Mouse (Mus musculus): Measurements from ENCODE around the gene Hba-x. TPM values are rescaled to one million over a fixed set of nuclear protein-coding genes. Genes with fewer than 3 reads are reported as not detected.
"Not testable (repeated sequence)": the region's sequence is repeated elsewhere in the genome, so short reads cannot be mapped to it uniquely, and the experiment has no call there.

Hba-x gene
- total RNA-seq, 4 experiments from 2014 or later, result not detected

GRCm38 (mm10) chr11:32248350-32248749 is 27.9 kb upstream of the Hba-x start:
- DNase-seq (ENCODE audit: low spot score in 2 of 2), result no peak

GRCm38 (mm10) chr11:32250880-32251763 is 25.1 kb upstream of the Hba-x start:
- no peak for DNase-seq (ENCODE audit: low spot score in 2 of 2)

DNA sequence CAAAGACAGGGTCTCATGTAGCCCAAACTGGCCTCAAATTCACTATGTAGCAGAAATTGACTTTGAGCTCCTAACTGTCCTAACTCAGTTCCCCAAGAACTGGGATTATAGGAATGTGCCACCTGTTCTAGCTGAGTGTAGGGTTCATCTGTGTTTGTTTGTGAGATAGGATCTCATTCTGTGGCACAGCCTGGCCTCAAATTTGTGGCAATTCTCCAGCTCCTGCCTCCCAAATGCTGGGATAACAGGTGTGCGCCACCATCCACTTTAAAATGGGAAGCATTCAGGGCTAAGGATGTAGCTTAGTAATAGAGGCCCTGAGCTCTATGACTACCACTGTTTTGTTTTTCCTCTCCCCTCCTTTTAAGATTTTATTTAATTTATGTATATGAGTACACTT is 23.1 kb upstream of the Hba-x start:
- no peak for DNase-seq (ENCODE audit: low spot score in 2 of 2)

DNA sequence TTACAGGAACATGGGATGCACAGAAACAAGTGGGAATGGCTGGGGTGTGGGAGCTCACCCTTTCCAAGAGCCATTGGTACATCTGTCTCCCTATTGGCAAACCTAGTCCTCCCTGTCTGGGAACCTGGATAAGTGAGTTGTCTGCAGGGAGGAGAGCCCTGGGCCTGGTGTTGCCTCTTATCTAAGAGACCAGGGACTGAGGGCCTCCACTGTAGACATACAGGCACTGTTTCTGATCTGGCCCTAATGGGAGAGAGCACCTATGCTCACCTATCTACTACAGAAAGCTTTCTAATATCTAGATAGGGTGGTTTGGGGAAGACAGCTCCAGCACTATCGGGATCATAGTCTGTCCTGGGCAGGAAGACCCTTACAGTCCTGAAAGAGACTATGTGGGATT is 20.1 kb upstream of the Hba-x start:
- no peak for DNase-seq (ENCODE audit: low spot score in 2 of 2)

DNA sequence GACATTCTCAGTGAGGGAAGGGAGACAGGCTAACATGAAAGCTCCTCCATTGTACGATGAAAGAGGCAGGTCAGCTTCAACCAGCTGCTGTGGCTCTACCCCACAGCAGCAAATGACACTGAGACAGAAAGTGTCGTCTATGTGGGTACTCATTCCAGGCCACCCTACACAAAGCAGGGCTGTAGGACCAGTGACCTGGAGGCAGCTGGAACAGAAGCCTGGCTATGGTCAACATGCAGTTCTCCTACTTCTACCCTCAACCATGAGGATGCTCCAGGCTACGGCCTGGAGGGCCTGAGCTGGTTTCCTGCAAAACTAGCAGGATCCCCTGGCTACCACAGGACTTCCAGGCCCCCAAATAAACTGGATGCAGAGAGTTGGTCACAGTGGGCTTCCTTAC is 19.6 kb upstream of the Hba-x start:
- DNase-seq (ENCODE audit: low spot score in 2 of 2), result no peak

DNA sequence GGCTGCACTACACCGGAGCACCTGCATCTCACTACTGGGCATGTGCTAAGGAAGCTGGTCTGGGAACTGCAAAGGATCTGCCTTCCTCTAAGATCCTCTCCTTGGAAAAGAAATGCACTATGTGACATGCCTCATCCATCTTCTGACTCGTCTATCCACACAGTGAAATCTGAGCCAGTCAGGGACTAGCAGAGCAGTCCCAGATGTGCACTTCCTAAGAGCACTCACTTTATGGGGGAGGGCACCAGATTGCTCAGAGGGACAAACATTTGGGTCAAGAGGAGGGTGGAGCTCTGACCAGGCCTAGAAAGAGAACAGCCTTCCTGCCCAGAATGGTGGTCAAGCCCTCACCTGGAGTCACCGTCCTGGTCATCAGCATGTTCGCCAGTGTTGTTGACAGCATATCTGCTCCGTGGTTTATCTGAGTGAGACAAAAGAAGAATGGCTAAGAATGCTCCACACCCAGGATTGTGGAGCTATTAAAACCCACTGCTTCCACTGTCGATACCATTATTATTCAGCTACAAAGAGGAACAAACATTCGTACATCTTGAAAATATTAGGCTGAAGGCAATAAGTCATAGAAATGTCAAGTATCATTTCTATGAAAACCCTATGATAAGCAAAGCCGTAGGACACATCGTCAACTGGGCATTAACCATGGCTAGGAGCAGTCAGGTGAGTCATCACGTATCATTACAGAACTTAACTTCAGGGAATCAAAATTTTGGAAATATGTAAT is 13.4 kb upstream of the Hba-x start:
- no peak for DNase-seq (ENCODE audit: low spot score in 2 of 2)

DNA sequence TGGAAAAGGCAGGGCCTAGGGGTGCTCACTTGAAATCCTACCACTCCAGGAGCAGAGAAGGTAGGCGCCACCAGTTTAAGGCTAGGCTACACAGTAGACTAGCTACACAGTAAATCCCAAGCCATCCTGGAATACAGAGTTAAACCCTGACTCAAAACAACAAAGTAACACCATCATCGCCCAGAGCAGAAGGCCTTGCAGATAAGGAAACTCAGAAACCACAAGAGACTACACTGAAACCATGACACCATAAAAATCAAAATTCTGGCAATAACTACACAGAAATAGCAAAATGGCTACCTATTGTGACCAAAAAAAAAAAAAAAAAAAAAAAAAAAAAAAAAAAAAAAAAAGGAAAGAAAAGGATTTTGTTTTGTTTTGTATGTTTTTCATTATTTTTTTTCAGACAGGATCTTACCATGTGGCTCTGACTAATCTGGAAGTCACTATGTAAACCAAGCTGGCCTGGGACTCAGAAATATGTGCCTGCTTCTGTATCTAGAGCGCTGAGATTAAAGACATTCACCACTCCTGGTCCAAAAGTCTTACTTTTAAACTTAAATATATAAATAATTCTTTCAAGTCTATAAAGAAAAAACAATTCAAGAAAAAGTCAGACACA is 11.0 kb upstream of the Hba-x start:
- no peak for DNase-seq (ENCODE audit: low spot score in 2 of 2)

- DNase-seq (ENCODE audit: low spot score in 2 of 2), result no peak
Measured at GRCm38 (mm10) chr11:32266194-32266593, 10.0 kb upstream of the Hba-x start.

DNA sequence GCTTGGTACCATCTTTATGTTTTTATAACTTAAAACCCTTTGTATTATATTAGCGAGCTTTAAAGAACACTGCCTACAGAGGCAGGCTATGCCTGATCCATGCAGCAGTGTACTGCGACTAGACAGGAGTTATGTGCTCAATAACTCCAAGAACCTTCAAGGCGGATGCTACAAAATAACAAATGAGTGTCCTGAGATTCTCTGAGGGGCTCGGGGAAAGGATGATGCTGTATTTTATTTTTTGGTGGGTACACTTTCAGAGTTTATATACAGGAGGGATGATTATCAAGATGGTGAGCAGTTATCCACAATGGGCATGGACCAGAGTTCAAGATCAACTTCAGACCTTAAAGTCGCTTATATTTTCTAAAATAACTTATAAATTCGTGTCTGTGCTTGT is 9.4 kb upstream of the Hba-x start:
- no peak for DNase-seq (ENCODE audit: low spot score in 2 of 2)

- DNase-seq (ENCODE audit: low spot score in 2 of 2), result peak; percentile 86 to 93
Measured at GRCm38 (mm10) chr11:32267188-32267884, 8.9 kb upstream of the Hba-x start, which contains the start of gene Nprl3. Gene Nprl3 (minus strand): TSS chr11:32267707.

DNA sequence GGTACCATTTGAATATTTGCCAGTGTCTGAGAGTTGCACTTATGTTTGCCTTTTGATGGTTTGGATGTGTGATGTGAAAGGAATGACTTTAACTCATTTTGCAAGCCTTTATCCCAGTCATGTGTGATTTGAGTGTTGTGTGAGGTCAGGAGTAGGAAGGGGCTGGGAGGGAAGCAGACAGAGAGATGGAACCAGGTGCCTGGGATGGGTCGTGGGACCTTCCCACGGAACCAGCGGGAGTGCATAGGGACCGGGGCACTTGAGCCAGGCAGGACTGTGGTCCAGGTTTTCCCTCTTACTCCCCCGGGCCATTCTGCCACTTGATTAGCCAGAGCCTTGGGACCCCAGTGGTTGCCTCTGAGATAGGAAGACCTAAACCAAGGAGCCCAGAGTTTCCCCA is 8.2 kb upstream of the Hba-x start:
- DNase-seq (ENCODE audit: low spot score in 2 of 2), result no peak

- DNase-seq (ENCODE audit: low spot score in 2 of 2), result no peak
Measured at GRCm38 (mm10) chr11:32268952-32269351, 7.2 kb upstream of the Hba-x start.

DNA sequence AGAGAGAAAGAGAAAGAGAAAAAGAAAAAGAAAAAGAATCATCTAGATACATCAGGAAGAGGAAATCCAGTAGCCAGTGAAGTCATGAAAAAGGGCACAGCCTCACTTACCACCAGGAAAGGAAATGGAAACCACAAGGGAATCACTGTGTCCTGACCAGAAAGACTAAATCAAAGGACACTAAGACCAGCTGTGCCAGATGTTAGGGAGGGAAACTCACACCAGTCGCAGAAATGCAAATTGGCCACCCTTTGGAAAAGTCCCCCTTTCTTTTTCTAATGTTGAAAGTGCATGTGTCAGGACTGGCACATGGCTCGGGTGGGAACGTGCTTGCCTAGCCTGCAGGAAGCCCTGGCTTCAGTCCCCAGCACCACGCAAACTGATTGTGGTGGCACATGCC is 5.0 kb upstream of the Hba-x start:
- DNase-seq (ENCODE audit: low spot score in 2 of 2), result no peak

DNA sequence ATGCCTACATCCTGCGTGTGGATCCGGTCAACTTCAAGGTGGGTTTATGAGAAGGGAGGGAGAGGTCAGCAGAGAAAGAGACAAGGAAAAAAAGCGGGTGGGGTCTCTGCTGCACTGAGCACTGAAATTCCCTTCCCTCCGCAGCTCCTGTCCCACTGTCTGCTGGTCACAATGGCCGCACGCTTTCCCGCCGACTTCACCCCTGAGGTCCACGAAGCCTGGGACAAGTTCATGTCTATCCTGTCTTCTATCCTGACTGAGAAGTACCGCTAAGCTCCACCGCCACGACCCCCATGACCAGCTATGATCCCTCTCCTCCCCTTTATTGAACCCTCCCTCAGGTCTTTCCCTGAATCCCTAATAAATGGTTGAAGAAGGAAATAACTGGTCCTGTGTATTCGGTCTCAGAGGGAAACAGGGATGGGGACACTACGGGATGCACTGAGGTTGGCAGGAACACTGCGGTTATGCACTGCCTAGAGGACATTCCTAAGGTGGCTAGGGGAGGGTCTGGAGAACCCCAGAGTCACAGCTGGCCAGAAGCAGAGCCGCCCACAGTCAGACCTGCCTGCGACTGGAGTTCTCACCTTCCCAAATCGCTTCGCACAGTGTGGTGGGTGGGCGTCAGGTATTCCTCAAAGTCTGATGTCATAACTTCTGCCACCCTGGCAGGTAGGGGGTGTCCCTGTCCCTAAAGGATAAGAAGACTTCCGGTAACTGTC is 1.7 kb downstream of the Hba-x start:
- DNase-seq (ENCODE audit: low spot score in 2 of 2), result no peak

DNA sequence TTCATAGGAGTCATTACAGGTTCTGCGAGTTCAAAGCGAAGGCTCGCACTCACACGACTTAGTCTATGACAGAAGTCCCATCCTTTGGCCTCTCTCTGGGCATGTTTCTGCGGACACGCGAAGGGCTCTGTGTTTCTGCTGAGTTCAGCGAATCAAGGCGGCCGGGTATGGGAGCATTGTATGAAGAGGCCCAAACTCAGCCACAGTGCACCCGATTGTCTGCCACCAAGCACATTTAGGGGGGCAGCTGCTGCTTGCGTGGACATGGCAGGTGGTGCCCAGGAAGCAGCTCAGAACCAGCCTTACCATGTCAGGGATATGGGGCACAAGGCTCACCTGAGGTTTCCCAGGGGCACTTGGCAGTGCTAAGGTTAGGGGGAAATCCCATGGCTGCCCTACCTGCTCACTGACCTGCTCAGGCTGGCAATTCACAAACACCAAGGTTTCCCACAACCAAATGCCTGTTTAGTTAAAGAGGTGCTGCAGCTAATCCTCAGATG is 2.3 kb downstream of the Hba-x start:
- DNase-seq (ENCODE audit: low spot score in 2 of 2), result no peak

DNA sequence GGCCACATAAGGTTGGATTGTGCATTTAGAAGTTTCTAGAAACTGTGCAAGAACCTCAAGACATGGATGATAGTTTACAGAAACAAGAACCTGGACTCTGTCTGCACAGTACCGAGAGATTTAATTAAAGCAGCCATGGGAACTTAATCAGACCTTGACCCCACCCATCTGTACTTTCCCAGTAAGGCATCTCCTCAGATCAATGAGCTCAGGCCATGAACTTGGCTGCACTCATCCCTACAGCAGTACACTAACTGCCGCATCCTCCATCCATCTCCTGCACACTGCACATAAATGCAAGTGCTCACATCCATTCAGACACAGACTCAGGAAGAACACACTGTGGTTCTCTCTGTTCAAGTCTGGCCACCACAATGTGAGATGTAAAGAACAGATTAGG is 4.4 kb downstream of the Hba-x start:
- DNase-seq (ENCODE audit: low spot score in 2 of 2), result no peak

- no peak for DNase-seq (ENCODE audit: low spot score in 2 of 2)
Measured at GRCm38 (mm10) chr11:32281416-32282144, 5.4 kb downstream of the Hba-x start.

DNA sequence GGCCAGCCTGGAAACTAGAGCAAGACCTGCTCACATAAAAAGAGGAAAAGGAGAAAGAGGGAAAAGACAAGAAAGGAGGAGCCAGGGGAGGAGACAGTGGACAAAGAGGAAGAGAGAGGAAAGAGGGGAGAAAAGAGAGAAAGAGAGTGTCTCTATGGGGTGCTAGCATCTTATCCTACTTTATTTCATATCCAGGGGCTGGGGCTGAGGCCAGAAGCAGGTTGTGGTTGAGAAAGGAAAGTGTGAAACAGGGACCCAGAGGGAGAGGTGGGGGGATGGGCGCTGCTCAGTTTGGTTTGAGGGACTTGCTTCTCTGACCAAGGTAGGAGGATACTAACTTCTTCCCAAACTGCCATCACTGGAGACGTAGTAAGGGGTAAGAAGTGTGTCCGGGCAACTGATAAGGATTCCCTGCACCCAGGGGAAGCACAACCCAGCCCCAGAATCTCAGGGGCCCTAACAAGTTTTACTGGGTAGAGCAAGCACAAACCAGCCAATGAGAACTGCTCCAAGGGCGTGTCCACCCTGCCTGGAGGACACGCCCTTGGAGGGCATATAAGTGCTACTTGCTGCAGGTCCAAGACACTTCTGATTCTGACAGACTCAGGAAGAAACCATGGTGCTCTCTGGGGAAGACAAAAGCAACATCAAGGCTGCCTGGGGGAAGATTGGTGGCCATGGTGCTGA is 7.0 kb downstream of the Hba-x start, which contains the start of gene Hba-a1:
TSS of gene Hba-a1 (plus strand) at position 421 of the 687 bp plus-strand sequence.
- DNase-seq (ENCODE audit: low spot score in 2 of 2), result not testable (repeated sequence)

- DNase-seq (ENCODE audit: low spot score in 2 of 2), result not testable (repeated sequence)
Measured at GRCm38 (mm10) chr11:32284582-32284981, 8.4 kb downstream of the Hba-x start.

Measured in left cerebral cortex, adult 8-10 months (tissue).